Mouse (Mus musculus): ENCODE data around the gene Mre11a. TPM values are rescaled to one million over a fixed set of nuclear protein-coding genes. Genes with fewer than 3 reads are reported as not detected.

The Mre11a gene
- polyA plus RNA-seq (2014; fragmentation: Illumina TruSeq; extraction: RNeasy Lipid Tissue Mini Kit (QIAGEN cat#74804); ENCODE audit: low read depth, low replicate concordance), result 13.1 TPM

GRCm38 (mm10) chr9:14784039-14785002 lies at the start of gene Mre11a, which contains the start of gene Ankrd49:
Gene Mre11a, plus strand, starts transcription at chr9:14784654.
Gene Ankrd49, minus strand, starts transcription at chr9:14784856.

GRCm38 (mm10) chr9:14740151-14740924 lies 44.1 kb upstream of the Mre11a start, which contains the start of gene Piwil4:
Gene Piwil4, minus strand, starts transcription at chr9:14740733.

GRCm38 (mm10) chr9:14752001-14752522 lies 32.4 kb upstream of the Mre11a start, which contains the start of gene Fut4:
Gene Fut4, minus strand, starts transcription at chr9:14752393.

GRCm38 (mm10) chr9:14770803-14771471 lies 13.5 kb upstream of the Mre11a start, which contains the start of gene 1700012B09Rik:
Gene 1700012B09Rik, minus strand, starts transcription at chr9:14771030.

GRCm38 (mm10) chr9:14859868-14860639 lies 75.6 kb downstream of the Mre11a start, which contains the start of gene Gpr83:
Gene Gpr83, plus strand, starts transcription at chr9:14860210.

Other genes with a start within 250 kb of the Mre11a start
- gene Amotl1, start 139.6 kb upstream of the Mre11a start, polyA plus RNA-seq (2014; fragmentation: Illumina TruSeq; extraction: RNeasy Lipid Tissue Mini Kit (QIAGEN cat#74804); ENCODE audit: low read depth, low replicate concordance), result 1.8 TPM
- not detected for gene Piwil4, start 43.9 kb upstream of the Mre11a start, polyA plus RNA-seq (2014; fragmentation: Illumina TruSeq; extraction: RNeasy Lipid Tissue Mini Kit (QIAGEN cat#74804); ENCODE audit: low read depth, low replicate concordance)
- 0.21 TPM for gene Fut4, start 32.3 kb upstream of the Mre11a start, polyA plus RNA-seq (2014; fragmentation: Illumina TruSeq; extraction: RNeasy Lipid Tissue Mini Kit (QIAGEN cat#74804); ENCODE audit: low read depth, low replicate concordance)
- not detected for gene 1700012B09Rik, start 13.6 kb upstream of the Mre11a start, polyA plus RNA-seq (2014; fragmentation: Illumina TruSeq; extraction: RNeasy Lipid Tissue Mini Kit (QIAGEN cat#74804); ENCODE audit: low read depth, low replicate concordance)
- gene Ankrd49, start 202 bp downstream of the Mre11a start, polyA plus RNA-seq (2014; fragmentation: Illumina TruSeq; extraction: RNeasy Lipid Tissue Mini Kit (QIAGEN cat#74804); ENCODE audit: low read depth, low replicate concordance), result 17.7 TPM
- gene Gpr83, start 75.6 kb downstream of the Mre11a start, polyA plus RNA-seq (2014; fragmentation: Illumina TruSeq; extraction: RNeasy Lipid Tissue Mini Kit (QIAGEN cat#74804); ENCODE audit: low read depth, low replicate concordance), result not detected
- gene Izumo1r, start 119.3 kb downstream of the Mre11a start, polyA plus RNA-seq (2014; fragmentation: Illumina TruSeq; extraction: RNeasy Lipid Tissue Mini Kit (QIAGEN cat#74804); ENCODE audit: low read depth, low replicate concordance), result not detected